Mouse (Mus musculus) kidney, adult 11 months (tissue): ENCODE measurements at regions not wholly inside any gene's neighbourhood (a gene's known extent, or its start where the extent isn't known, plus 50 kb on each side); places are given as distances from the start of the nearest gene placed in this dataset.

ENCODE experiments used
- DNase-seq: peaks from one replicate; pipeline ENCODE4 v3.0.0; 2022

DNA sequence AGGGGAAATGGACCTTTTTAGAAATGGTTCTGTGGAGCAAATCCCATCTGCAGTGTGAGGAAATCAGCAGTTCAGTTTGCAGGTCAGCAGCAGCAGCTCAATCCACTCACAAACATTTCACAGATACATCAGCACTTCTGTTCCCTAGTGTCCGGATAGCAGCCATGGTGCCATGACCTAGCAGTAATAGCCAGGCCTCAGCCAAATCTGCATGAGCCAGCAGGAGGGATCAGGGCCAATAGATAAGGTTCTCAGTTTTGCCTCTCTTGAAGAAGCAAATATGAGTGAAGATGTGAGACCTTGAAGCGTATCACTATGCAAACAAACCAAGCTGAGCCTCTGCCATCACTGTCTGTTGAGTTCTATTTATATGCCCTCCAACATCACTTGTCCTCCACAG lies 380.7 kb upstream of the Chrm3 start:
- DNase-seq: no peak

- DNase-seq: no peak
Measured at GRCm38 (mm10) chr13:10725745-10726171, 365.1 kb upstream of the Chrm3 start.

- DNase-seq: no peak
Measured at GRCm38 (mm10) chr13:10725335-10725734, 364.7 kb upstream of the Chrm3 start.

DNA sequence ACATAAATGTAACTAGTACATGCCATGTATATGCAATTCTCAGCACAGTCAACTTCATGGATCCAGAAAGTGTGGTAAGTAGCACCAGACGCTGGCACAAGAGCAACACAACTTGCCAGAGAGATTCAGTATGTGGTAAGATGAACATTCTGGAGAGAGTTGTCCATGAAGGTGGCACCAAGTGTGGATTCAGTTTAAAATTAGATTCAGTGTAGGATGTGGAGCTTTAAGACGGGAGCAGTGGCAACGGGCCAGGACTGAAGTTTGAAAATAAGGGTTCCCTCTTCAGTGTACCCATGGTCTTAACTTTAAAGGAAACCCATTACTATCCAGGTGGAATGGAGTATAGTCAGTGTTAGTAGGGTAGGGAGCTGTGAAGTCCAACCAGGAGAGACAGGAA lies 360.0 kb upstream of the Chrm3 start:
- no peak for DNase-seq

DNA sequence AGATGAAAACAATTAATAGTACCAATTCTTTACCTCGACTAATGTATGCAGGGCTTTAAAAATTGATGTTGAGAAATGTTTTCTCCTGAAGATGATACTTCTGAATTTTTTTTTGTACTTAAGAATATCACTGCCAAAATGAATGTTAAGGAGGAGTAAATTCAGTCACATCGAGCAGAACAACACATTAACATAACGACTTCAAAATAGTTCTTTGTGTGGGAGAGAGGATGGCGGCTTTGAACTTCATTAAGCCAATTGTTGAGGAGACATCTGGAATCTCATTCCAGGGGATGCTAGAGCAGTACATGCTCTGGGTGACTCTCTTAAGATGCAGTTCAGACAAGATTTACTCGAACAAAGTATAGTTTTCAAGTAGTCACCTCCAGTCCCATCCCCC lies 350.8 kb upstream of the Chrm3 start:
- DNase-seq: no peak

DNA sequence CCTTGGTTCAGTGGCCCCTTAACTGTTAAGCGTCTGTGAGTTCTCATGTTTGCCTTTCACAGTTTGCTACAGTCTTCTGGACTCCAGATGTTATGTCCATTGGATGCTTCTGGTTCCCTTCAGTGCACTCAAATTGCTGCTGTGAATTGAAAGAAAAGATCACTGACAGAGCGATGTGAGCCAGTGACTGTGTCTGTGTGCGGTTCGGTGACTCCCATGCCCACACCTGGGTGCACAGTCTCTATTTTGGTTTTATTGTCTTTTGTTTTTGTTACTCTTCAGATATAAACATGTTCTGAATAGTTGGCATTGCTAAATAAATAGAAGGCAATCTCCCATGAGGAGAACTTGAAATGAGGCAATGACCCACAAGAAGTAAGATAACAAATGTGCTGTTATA lies 350.3 kb upstream of the Chrm3 start:
- DNase-seq: no peak

DNA sequence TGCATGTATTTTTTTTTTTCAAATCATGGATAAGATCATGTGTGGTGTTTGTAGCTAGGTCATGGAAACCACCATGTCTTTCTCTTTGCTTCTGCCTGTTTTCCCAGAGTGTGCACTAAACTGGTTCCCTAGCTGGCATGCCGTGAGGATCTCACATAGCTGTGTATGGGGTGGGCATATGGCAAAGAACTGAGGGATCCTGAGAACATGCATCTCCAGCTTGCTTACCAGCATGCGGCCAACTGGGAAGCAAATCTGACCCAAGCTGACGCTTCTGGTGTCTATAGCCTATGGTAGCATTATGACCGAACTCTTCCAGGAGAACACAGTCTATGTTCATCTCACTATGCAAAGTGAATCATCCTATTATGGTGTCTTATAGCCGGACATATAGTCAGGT lies 336.5 kb upstream of the Chrm3 start:
- no peak for DNase-seq

GRCm38 (mm10) chr13:10696181-10696977 lies 335.7 kb upstream of the Chrm3 start:
- DNase-seq: peak; percentile 45

DNA sequence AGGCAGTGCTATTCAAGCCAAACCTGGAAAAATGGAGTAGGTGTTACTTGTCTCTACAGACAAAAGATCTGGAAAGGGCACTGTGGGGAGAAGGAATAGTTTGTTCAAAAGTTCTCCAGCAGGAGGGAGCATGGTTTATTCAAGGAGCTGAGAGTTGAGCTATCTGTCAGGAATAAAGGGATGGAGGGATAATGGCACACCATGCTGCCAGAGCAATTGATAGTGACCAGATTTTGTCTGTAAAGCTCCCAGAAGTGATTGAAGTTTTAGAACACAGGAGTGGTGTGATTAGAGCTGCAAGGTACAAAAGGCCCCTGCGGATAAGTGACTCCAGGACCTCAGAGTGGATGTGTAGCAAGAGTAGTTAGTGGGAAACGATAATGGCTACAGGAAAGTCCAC lies 330.7 kb upstream of the Chrm3 start:
- DNase-seq: no peak

DNA sequence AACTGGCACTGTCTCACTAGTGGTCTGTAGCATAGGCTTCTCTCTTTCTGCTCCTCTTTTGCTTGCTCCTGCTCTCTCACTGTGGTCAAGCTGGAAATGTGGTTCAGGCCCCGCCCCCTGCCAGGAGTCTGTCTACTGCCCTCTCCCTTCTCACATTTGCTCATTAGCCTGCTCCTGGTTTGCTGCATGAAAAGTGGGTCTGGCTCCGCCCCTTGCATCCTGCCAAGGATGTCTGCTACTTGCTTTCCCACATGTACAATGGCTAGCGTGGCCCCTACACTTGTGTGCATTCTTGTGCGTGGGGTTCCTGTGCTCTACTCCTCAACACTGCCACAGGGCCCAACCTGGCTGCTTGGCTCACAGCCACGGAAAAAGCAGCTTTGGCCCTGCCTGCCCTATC lies 326.7 kb upstream of the Chrm3 start:
- no peak for DNase-seq

- no peak for DNase-seq
Measured at GRCm38 (mm10) chr13:10654086-10654422, 293.4 kb upstream of the Chrm3 start.

GRCm38 (mm10) chr13:10653376-10654085 lies 292.9 kb upstream of the Chrm3 start:
- no peak for DNase-seq

- no peak for DNase-seq
Measured at GRCm38 (mm10) chr13:10636859-10637258, 276.2 kb upstream of the Chrm3 start.

DNA sequence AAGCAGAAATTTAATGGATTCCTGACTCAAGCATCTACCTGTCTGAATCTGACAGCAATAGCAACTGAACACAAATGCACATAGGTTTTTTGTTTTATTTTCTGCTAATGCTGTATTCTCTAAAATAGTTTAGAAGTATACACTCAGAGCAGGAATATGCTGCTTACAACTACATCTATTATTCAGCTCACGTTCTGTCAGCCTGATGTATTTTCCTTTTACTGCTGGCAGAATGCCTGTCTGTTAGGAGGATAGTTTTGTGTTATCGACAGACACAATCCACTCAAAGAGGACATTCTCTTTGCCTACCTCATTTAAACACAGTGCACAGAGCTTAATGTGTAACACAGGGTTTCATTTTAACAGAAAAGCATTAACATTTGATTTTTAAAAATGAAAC lies 269.8 kb upstream of the Chrm3 start:
- no peak for DNase-seq

DNA sequence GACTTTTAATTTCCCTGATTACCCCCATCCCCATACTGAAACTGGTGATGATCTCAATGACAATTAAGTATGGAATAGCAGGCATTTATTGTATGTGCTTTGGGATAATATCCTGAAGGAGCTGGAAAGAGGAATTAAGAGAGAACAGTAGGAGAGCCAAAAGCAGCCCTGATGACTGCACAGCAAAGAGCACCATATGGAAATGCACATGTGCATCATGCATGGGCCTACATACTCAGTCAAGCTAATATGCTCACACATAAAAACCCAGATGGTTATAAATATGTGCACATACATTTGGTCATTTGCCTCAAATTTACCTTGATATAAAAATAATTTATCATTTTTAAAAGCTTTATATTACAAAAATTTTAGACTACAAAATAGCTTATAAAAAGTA lies 259.0 kb upstream of the Chrm3 start:
- no peak for DNase-seq

DNA sequence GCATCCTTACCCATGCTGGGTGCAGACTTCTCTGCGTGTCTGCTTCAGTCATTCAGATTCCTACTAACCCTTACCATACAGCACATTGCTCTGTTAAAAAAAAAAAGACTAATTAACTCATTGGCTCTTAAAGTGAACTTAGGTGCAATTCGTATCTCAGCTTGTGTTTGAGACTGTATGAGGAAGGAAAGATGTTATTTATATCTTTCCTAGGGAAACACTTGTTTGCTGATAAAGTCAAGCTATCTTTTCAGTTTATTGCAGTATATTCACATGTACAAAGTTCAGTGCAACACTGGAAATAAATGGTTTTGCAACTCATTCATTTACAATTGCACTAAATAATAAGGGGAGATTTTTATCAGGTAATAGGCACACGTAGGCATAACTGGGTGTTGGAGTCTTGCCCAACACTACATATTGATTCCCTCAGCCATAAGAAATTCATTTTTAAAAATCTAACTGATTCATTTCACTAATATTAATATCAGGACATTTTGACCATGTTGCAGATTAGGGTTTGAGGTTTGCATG lies 257.8 kb upstream of the Chrm3 start:
- no peak for DNase-seq

- no peak for DNase-seq
Measured at GRCm38 (mm10) chr13:10574951-10575350, 214.3 kb upstream of the Chrm3 start.

DNA sequence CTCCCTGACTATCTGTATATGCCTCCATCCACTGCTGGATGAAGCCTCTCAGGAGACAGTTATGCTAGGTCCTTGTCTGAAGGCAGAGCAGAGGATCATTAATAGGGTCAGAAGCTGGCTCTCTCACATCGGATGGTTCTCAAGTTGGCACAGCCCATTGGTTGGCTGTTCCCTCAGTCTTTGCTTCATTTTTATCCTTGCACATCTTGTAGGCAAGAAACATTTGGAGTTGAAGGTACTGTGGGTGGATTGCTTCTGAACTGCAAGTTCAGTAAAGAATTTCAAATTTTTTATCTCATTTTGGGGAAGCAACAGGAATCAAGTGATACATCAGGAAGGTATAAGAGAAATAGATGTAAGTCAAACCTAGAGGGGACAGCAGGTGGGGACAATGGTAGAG lies 206.2 kb upstream of the Chrm3 start:
- no peak for DNase-seq

GRCm38 (mm10) chr13:10557559-10557958 lies 196.9 kb upstream of the Chrm3 start:
- no peak for DNase-seq

DNA sequence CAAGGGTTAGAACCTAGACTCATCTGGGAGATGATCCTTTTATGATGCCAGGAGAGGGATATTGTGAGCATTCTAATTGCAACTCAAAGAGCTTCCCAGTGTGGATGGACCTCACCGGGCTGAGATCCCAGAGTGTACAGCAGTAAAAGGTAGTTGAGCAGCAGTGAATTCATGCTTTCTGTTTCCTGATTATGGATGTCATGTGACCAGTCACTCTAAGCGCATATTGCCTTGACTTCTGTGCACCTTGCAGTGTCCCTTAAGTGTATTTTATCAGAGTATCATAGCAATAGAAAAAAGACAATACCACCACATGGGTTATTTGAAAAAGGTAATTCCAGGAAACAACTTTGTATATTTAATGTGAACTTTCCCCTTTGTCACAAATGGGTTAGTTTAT lies 193.9 kb upstream of the Chrm3 start:
- no peak for DNase-seq

DNA sequence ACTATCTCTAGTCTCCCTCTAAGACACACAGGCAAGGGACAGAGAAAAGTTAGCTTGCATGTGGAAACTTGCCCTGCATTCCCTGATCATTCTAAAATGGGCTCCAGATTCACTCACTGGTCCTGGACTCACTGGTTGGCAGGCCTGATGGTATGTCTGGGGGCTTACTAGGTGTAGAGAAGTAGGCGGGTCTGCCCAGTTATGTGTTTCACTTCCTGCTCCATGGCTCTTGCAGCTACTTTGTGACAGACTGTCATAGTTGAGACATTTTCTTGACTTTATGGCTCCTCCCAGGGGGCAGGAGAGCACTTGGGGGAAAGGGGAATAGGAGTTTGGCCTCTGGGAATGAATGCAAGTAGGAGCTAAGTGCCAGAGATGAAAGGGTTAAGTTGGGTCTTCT lies 182.1 kb upstream of the Chrm3 start:
- DNase-seq: no peak

GRCm38 (mm10) chr13:10540197-10540940 lies 179.7 kb upstream of the Chrm3 start:
- DNase-seq: no peak

DNA sequence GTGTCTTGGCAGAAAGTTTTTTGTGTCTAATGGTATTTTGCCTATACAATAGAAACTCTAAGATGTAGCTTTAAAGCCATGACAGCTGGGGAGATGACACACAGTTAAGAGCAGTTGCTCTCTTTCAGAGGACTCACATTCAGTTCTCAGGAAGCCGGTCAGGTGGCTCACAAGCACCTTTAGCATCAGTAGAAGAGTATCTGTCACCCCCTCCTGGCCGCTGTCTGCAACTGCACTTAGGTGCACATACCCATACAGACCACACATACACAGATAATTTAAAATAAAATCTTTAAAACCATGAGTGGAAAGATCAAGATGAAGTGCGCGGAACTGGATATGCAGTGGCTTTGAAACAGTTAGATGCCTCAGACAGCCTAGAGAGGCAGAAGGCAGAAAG lies 178.3 kb upstream of the Chrm3 start:
- peak; percentile 2 for DNase-seq

DNA sequence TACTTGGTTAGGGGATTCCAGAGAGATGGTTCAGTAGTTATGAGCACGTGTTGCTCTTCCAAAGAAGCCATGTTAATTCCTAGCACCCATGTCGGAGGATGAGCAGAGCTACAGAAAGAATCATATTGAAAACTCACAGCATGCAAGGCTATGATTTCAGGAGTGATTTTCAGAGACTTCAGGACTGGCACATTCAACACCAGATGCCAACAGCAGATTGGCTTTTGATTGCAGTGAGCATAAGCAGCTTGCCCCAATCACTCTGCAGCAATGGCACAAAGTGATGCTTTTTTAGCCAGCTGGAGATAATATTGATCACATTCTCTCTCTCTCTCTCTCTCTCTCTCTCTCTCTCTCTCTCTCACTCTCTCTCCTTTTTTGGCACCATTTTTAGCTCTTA lies 166.6 kb upstream of the Chrm3 start:
- DNase-seq: no peak
